Mouse (Mus musculus) c-Kit-positive CD71-positive TER-119-positive erythroid progenitor cells, embryonic 14.5 days (primary cell): ENCODE results near the gene Sik3.
A peak's percentile ranks its signal among the peaks of the same experiment; 100 is the strongest.
"Not testable (repeated sequence)": the region's sequence is repeated elsewhere in the genome, so short reads cannot be mapped to it uniquely, and the experiment has no call there.

Source experiments
- DNase-seq: peaks from one replicate; pipeline ENCODE4 v3.0.0-alpha.2; 2013; ENCODE audit warnings: low spot score

Gene Sik3

DNA sequence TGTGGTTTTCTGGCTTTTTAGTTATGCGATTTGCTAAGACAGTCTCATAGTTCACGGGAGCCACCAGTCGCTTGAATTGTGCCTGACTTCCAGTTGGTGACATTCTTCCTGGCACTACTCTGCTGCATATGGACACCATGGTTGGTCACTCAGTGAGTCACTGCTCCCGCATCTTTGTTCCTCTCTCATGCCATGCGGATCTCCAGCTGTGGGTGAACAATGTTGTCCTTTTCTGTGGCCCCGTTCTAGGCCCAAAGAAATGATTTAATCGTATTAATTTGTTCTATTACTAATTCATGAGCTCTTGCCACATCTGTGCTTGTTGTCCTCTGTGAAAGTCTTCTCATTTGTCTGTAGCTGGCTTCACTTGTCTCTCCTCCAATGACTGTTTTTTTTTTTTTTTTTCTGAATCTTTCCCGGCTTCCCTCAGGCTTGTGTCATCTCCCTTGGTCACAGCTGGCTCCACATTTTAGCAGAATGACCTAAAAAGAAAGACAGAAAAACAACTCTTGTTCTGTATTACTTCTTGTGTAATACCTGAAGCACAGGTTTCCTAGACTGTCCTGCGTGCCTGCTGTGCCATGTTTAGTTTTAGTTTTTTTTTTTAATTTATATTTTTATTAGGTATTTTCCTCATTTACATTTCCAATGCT, 40.5 kb downstream of the Sik3 start:
- DNase-seq, result no peak

DNA sequence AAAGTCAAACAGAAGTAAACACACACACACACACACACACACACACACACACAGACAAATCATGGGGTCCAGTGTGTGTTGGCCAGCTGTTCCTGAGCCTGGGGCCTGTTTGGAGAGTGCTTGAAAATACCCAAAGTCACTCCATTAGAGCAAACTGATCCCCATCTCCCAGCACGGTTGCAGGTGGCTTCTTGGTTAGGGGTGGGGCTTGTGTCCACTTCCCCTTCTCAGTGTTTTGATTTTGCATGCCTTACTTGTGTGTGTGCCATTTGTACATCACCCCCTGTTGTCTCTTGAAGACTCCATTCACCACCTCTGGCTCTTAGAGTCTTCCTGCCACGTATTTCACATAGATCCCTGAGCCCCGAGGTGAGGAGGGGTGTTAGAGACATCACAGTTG, 45.4 kb downstream of the Sik3 start:
- DNase-seq, result no peak

- DNase-seq, result no peak
These were observed 47.6 kb downstream of the Sik3 start for GRCm38 (mm10) chr9:46060249-46060648.

DNA sequence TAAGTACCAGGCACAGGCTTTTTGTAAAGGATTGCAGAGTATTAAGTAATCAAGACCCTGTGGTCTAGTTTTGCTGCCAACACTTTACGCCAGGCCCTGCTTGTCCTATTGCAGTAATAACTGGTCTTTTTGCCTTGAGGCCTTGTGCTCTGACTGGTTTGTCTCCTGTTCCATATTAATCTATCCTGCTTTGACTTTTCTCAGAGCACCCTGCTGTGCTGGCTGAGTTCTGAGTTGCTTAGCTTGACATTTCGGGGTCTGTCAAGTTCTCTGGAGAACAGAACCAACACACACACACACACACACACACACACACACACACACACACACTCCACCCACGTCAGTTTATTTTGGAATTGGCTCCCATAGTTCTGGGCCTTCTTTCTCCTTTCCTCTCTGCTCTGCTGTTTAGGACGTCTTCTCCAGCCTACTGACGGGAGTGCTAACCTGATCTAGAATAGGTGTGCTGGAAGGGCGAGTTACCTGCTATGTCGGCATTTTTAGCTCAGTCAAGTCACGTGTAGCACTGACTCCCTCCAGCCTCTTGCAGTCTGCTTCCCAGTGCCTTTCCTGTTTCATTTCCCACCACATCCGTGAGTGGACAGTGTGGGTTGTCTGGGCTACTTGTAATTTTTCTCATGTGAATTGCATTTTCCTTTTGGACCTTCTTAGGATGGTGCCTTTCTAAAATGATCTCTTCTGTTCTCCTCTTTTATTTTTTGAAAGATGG, 49.2 kb downstream of the Sik3 start:
- DNase-seq, result no peak

- no peak for DNase-seq
These were observed 51.7 kb downstream of the Sik3 start for GRCm38 (mm10) chr9:46064331-46064730.

DNA sequence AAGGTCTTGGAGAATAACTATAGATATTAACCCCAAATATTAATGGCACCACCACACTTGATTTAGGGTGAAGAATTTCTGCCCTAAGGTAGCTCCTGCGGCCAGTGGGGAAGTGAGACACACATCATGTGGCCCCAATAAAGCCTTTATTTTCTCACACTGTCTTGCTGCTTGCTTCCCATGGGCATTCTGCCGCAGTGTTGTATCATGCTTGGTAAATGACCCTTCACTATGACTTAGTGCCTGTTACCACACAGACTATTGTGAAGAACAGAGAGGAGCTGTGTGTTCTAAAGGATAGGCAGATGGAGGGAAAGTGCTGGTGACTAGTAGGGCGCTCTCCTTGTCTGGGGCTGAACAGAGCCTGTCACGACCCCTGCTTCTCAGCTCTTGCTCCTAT, 54.1 kb downstream of the Sik3 start:
- no peak for DNase-seq

DNA sequence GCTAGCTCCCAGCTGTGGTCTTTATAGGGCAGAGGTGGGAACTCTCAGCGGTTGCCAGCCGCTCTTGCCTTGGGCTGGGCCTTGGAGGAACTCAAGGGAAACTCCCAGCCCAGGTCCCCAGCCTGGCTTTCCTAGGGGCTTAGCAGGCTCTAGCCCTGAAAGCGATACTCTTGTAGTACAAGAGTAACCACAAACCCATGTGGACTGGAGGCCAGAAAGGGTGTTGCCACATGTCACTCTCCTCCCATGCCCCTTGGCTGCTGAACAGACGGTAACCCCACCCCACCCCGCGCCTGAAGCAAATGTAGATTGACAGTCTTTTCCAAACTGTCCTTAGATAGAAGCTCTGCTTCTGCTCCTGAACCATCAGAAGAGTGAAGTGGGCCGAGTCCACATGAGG, 55.1 kb downstream of the Sik3 start:
- DNase-seq, result peak; percentile 52

- peak; percentile 15 for DNase-seq
These were observed 56.4 kb downstream of the Sik3 start for GRCm38 (mm10) chr9:46069013-46069412.

DNA sequence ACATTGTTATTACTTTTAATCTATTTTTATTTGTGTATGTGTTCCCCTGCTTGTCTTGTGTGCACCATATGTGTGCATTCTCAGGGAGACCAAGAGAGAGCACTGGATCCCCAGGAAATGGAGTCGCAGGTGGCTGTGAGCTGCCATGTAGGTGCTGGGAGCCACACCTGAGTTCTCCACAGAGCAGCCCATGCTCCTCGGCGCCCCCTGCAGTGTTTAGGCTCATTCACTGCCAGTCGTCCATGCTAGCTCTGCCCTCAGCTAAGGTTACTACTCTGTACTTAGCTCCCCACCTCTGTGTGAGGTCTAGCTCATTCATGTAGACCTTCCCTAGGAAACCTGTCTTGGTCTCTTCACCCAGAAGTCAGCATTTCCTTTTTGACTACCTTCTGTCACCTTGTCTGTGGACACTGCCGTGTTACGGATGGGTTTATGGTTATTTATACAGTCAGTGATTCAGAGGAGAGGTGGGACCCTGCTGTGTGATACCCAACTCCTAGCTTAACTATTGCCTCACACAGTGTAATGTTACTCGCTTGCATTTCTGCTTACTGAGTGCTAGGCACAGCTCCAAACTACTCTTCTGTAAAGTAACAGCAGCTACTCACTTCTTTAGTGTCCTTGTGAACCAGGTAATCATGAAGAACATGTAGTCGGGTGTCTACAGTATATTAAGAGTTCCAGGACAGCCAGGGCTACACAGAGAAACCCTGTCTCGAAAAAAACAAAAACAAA, 59.6 kb downstream of the Sik3 start:
- no peak for DNase-seq

DNA sequence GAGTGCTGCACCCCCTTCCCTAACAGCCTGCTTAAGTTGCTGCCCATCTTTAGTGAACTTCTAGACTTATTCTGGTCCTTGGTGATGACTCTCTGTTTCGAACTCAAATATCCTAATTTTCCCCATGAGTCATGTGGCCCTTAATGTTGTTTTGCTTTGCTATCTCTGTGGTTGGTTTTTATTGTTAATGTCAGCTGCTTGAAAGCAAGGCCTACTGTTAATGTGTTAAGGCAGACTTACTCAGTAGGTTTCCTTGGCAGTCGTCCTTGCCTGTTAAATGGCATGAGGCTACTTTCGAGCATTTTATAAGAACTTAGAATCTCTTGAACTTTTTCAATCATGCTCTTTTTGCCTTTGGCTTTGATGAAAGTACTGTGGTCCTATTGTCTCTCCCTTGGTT, 60.8 kb downstream of the Sik3 start:
- no peak for DNase-seq

DNA sequence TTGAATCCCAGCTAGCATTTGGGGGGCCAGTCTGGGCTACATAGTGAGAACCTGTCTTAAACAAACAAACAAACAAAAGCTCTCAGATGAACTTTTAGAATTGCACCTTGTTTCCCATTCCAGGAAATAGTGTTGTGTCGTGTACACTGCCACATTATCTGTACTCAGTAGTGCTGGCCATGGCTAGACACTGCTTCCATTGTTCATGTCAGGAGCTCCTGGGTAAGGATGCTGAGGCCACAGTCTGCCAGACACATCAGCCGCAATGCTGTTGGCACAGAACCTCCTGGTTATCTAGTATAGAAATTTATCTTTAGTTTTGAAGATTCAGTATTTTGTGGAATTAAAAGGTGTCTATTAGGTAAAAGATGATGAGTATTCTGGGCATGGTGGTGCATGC, 63.0 kb downstream of the Sik3 start:
- no peak for DNase-seq

DNA sequence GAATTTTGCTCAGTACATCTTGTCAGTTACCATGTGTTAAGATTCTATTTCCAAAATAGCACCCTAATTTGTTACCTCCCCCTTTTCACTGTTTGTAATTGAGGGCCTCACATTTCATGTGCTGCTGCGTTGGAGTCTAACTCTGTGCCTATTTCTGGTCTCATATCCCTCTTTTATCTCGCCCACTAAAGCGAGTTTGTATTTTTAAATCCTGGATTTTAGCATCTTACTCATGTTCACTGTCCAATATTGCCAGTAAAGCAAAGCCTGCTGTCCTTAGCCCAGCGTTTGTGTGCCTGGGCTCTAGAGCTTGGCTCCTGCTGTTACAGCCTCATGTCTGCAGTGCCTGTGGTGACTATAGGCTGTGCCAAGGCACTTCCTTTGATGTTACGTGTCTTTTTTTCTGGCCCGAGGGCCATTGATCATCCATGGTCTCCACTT, 69.8 kb downstream of the Sik3 start:
- DNase-seq, result no peak

GRCm38 (mm10) chr9:46083490-46083893, 70.9 kb downstream of the Sik3 start:
- no peak for DNase-seq

GRCm38 (mm10) chr9:46085898-46086297, 73.3 kb downstream of the Sik3 start:
- no peak for DNase-seq

DNA sequence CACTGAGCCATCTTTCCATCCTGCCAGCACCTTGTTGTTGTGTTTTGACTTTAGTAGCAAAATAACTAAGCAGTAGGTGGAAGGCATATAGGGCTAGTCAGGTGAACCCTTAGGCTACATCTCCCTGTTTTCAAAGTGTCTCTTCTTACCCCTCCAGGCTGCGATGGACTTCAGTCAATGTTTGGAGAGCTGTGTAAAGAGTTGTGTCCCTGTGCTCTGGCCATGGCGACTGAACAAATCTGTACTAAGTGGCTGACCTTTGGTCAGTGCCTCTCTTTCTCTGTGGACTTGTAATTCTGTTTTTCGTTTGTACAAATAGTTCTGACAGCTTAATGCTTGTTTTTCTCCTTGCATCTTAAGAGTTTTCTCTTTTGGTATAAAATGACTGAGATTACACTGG, 74.2 kb downstream of the Sik3 start:
- DNase-seq, result no peak

DNA sequence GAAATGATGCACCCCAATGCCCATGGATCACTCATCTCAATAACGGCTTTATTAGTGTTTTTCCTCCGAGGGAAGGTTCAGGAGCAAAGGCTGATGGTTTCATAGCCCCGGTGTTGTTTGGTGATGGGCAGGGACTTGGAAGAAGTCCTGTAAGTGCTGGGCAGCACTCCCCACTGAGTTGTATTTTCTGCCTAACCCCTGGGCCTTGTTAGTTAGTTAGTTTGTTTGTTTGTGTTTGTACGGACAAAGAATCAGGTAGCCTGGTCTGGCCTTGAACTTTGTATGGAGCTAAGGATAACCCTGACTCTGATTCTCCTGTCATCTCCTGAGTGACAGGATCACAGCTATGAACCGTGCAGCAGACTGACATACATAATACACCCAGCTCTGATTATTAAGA, 74.8 kb downstream of the Sik3 start:
- no peak for DNase-seq

GRCm38 (mm10) chr9:46088722-46089121, 76.1 kb downstream of the Sik3 start:
- DNase-seq, result no peak

GRCm38 (mm10) chr9:46090066-46090465, 77.4 kb downstream of the Sik3 start:
- DNase-seq, result no peak

- DNase-seq, result not testable (repeated sequence)
These were observed 78.5 kb downstream of the Sik3 start for GRCm38 (mm10) chr9:46091157-46091556.

DNA sequence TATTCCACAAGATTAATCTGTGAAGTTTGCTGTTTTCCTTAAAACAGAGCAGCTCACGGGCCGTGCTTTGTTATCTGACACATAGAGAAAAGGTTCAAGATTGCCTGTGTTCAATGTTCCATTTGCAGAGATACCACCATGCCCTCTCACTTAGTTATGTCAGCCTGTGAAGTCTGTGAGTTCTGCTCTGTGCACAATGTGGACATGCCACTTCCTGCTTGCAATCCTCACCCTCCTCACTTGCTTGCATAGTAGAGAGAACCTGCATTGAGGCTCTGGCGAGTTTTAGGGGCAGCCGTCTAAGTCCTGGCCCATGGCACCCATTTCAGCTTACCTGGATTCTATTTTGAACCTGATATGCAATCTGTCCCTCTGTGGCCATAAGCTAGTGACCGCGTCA, 80.0 kb downstream of the Sik3 start:
- no peak for DNase-seq

GRCm38 (mm10) chr9:46098360-46098985, 85.9 kb downstream of the Sik3 start:
- DNase-seq, result peak; percentile 12

DNA sequence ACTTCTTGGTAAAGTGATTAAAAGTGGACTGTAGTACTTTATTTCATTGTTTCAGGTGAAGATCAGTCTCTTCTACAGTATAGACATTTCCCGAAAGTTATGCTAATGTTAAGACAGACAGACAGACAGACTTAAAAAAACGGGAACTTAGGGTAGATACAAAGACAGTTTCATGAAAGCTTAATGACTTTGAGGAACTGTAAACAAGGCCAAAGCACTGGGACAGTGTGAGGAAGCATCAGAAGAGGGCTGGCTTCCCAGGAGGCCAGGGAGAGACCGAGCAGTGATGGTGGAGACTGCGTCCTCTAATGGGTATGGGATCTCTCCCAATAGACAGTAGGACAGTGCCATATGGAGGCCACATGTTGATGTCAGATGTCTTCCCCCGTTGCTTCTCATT, 86.5 kb downstream of the Sik3 start:
- no peak for DNase-seq

GRCm38 (mm10) chr9:46103154-46103553, 90.5 kb downstream of the Sik3 start:
- no peak for DNase-seq
